Mouse (Mus musculus): ENCODE measurements around the gene Hgd.

GRCm38 (mm10) chr16:37675326-37675725 is 95.4 kb downstream of the Hgd start:
- TF ChIP-seq TCF12 (IDR thresholded peaks at IDR 0.05; ENCODE audit: insufficient read depth, poor library complexity, severe bottlenecking), result no peak
- TF ChIP-seq POLR2A (IDR thresholded peaks at IDR 0.05; ENCODE audit: insufficient read length, low read depth), result no peak
- TF ChIP-seq E2F4 (IDR thresholded peaks at IDR 0.05; ENCODE audit: insufficient read depth), result no peak

All from myocyte (in vitro differentiated cells).